Mouse (Mus musculus): ENCODE results near the gene Pafah1b2. TPM values are rescaled to one million over a fixed set of nuclear protein-coding genes. Genes with fewer than 3 reads are reported as not detected.

Gene Pafah1b2
- polyA plus RNA-seq, 1 experiment from 2014 or later: 78.2 TPM

DNA sequence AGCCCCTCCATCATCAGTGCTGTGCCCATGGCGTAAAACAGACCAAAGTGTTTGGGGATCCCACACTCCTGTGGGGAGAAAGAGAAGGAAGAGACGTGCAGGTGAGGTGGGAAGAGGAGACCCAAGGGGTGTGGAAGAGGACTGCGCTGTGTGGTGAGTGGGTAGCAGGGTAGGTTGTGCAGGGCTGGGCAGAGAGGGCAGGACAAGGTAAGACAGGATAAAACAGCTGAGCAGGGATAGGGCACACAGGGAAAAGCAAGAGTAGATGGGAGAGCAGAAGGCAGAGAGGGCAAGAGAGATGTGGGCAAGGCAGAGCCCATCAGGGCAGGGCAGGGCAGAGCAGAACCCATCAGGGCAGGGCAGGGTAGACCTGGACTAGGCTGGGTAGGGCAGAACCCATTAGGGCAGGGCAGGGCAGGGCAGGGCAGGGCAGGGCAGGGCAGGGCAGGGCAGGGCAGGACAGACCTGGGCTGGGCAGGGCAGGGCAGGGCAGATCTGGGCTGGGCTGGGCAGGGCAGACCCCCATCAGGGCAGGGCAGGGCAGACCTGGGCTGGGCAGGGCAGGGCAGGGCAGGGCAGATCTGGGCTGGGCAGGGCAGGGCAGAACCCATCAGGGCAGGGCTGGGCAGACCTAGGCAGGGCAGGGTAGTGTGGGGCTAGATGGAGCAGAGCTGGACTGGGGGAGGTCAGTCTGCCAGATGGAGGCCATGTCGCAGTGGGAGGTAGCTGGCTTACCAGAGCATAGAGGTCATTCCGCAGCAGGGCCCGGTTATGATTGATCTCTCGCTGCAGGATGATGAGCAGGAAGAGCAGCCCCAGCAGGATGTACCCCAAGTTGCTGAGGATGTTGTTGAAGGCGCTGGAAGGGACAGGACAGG, 68.6 kb downstream of the Pafah1b2 start:
- H3K9me3 ChIP-seq (ENCODE audit: control insufficient read depth): no peaks in the 10 kb centered on the region
- H3K27me3 ChIP-seq (replicated peaks; ENCODE audit: control insufficient read depth, insufficient read depth, low read length): no peaks in the 10 kb centered on the region
- no peak overlapping the region for H3K27ac ChIP-seq (ENCODE audit: low read depth, low read length)
- no peaks in the 10 kb centered on the region for H3K4me1 ChIP-seq (replicated peaks; ENCODE audit: control insufficient read depth, insufficient read depth, low read length)
- no peak for TF ChIP-seq CTCF (IDR thresholded peaks at IDR 0.05; ENCODE audit: low read depth)
- H3K4me3 ChIP-seq (ENCODE audit: low read depth, low read length): no peak overlapping the region
- H3K4me2 ChIP-seq (replicated peaks; ENCODE audit: low read depth): no peak overlapping the region
- H3K36me3 ChIP-seq (ENCODE audit: control insufficient read depth, insufficient read depth): peaks cover 85% of the 10 kb centered on the region
- peak; percentile 61 for ATAC-seq
- WGBS: 92% methylated on average over 8 of the region's 8 CpGs
- no peak overlapping the region for H3K9ac ChIP-seq (ENCODE audit: low read depth, low read length)

GRCm38 (mm10) chr9:45942916-45943315, 69.6 kb downstream of the Pafah1b2 start:
- Histone ChIP-seq H3K4me1 (replicated peaks; ENCODE audit: control insufficient read depth, insufficient read depth, low read length) (no peaks in the 10 kb centered on the region), H3K4me3 (ENCODE audit: low read depth, low read length) (no peak overlapping the region), H3K27ac (ENCODE audit: low read depth, low read length) (no peak overlapping the region), H3K9me3 (ENCODE audit: control insufficient read depth) (no peaks in the 10 kb centered on the region), H3K27me3 (replicated peaks; ENCODE audit: control insufficient read depth, insufficient read depth, low read length) (no peaks in the 10 kb centered on the region), H3K9ac (ENCODE audit: low read depth, low read length) (no peak overlapping the region), H3K36me3 (ENCODE audit: control insufficient read depth, insufficient read depth) (peaks cover 83% of the 10 kb centered on the region), H3K4me2 (replicated peaks; ENCODE audit: low read depth) (no peak overlapping the region)
- TF ChIP-seq CTCF (IDR thresholded peaks at IDR 0.05; ENCODE audit: low read depth): no peak
- ATAC-seq: no peak
- WGBS: 88% methylated on average over 8 of the region's 8 CpGs

- H3K27me3 ChIP-seq (replicated peaks; ENCODE audit: control insufficient read depth, insufficient read depth, low read length): no peaks in the 10 kb centered on the region
- no peak for ATAC-seq
- TF ChIP-seq CTCF (IDR thresholded peaks at IDR 0.05; ENCODE audit: low read depth): no peak
- no peak overlapping the region for H3K4me2 ChIP-seq (replicated peaks; ENCODE audit: low read depth)
- H3K4me1 ChIP-seq (replicated peaks; ENCODE audit: control insufficient read depth, insufficient read depth, low read length): no peaks in the 10 kb centered on the region
- H3K9ac ChIP-seq (ENCODE audit: low read depth, low read length): no peak overlapping the region
- H3K27ac ChIP-seq (ENCODE audit: low read depth, low read length): no peak overlapping the region; the same call in 1 of the 2 replicates
- H3K9me3 ChIP-seq (ENCODE audit: control insufficient read depth): no peaks in the 10 kb centered on the region
- 80% methylated on average over 16 of the region's 16 CpGs for WGBS
- H3K4me3 ChIP-seq (ENCODE audit: low read depth, low read length): no peak overlapping the region
- H3K36me3 ChIP-seq (ENCODE audit: control insufficient read depth, insufficient read depth): peaks cover 80% of the 10 kb centered on the region
These were observed 70.0 kb downstream of the Pafah1b2 start for GRCm38 (mm10) chr9:45942464-45942863.

GRCm38 (mm10) chr9:45941329-45941888, 71.1 kb downstream of the Pafah1b2 start:
- Histone ChIP-seq H3K9ac (ENCODE audit: low read depth, low read length) (no peak overlapping the region), H3K4me1 (replicated peaks; ENCODE audit: control insufficient read depth, insufficient read depth, low read length) (no peaks in the 10 kb centered on the region), H3K27me3 (replicated peaks; ENCODE audit: control insufficient read depth, insufficient read depth, low read length) (no peaks in the 10 kb centered on the region), H3K36me3 (ENCODE audit: control insufficient read depth, insufficient read depth) (peaks cover 71% of the 10 kb centered on the region), H3K9me3 (ENCODE audit: control insufficient read depth) (no peaks in the 10 kb centered on the region), H3K27ac (ENCODE audit: low read depth, low read length) (no peak overlapping the region), H3K4me3 (ENCODE audit: low read depth, low read length) (no peak overlapping the region), H3K4me2 (replicated peaks; ENCODE audit: low read depth) (no peak overlapping the region)
- 59% methylated on average over 18 of the region's 18 CpGs for WGBS
- TF ChIP-seq CTCF (IDR thresholded peaks at IDR 0.05; ENCODE audit: low read depth): peak; percentile 55
- ATAC-seq: no peak

- Histone ChIP-seq H3K9me3 (ENCODE audit: control insufficient read depth) (no peaks in the 10 kb centered on the region), H3K27me3 (replicated peaks; ENCODE audit: control insufficient read depth, insufficient read depth, low read length) (no peaks in the 10 kb centered on the region), H3K9ac (ENCODE audit: low read depth, low read length) (no peak overlapping the region), H3K4me3 (ENCODE audit: low read depth, low read length) (no peak overlapping the region), H3K4me2 (replicated peaks; ENCODE audit: low read depth) (no peak overlapping the region), H3K27ac (ENCODE audit: low read depth, low read length) (no peak overlapping the region), H3K4me1 (replicated peaks; ENCODE audit: control insufficient read depth, insufficient read depth, low read length) (no peaks in the 10 kb centered on the region), H3K36me3 (ENCODE audit: control insufficient read depth, insufficient read depth) (peaks cover 55% of the 10 kb centered on the region)
- ATAC-seq: no peak
- WGBS: 89% methylated on average over 6 of the region's 6 CpGs
- TF ChIP-seq CTCF (IDR thresholded peaks at IDR 0.05; ENCODE audit: low read depth): no peak
These were observed 72.7 kb downstream of the Pafah1b2 start for GRCm38 (mm10) chr9:45939794-45940193.

DNA sequence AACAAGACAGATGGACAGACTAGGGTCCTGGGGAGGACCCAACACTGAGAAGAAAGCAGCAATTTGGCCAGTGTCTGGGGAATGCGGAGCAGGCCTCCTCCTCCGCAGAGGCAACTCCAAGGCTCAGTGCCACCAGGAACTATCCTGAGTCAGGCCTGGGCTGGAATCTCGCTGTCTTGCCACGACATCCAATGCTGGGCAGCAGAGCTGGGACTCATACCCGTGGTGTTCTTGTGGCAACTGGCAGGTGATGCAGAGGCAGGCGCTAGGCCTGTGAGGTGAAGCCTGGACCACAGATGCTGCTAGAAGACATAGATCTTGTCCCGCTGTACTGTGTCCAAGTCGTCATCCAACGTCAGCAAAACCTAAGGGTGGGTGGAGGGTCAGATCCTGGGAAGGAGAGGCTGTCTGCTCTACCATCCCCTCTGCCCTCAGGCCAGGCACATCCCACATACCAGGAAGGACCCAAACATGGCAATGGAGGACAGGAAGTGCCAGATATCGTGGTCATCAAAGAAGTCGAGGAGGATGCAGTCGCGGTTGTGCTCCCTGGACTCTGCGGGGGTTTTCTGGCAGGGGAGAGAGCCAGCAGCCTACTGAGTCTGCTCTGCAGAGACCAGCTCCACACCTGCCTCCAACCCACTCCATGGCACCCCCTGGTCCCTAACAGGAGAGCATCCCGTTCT, 73.4 kb downstream of the Pafah1b2 start:
- Histone ChIP-seq H3K36me3 (ENCODE audit: control insufficient read depth, insufficient read depth) (peaks cover 48% of the 10 kb centered on the region), H3K27ac (ENCODE audit: low read depth, low read length) (no peak overlapping the region), H3K27me3 (replicated peaks; ENCODE audit: control insufficient read depth, insufficient read depth, low read length) (no peaks in the 10 kb centered on the region), H3K4me3 (ENCODE audit: low read depth, low read length) (no peak overlapping the region), H3K4me1 (replicated peaks; ENCODE audit: control insufficient read depth, insufficient read depth, low read length) (no peaks in the 10 kb centered on the region), H3K4me2 (replicated peaks; ENCODE audit: low read depth) (no peak overlapping the region), H3K9me3 (ENCODE audit: control insufficient read depth) (no peaks in the 10 kb centered on the region), H3K9ac (ENCODE audit: low read depth, low read length) (no peak overlapping the region)
- no peak for TF ChIP-seq CTCF (IDR thresholded peaks at IDR 0.05; ENCODE audit: low read depth)
- ATAC-seq: no peak
- 87% methylated on average over 15 of the region's 15 CpGs for WGBS

Measured in intestine, postnatal 0 days (tissue).